Mouse (Mus musculus) adrenal gland, postnatal 4 days (tissue): ENCODE results near the gene Itgb2l. TPM values are rescaled to one million over a fixed set of nuclear protein-coding genes. Genes with fewer than 3 reads are reported as not detected.
"Not testable (repeated sequence)": the region's sequence is repeated elsewhere in the genome, so short reads cannot be mapped to it uniquely, and the experiment has no call there.

ENCODE experiments used
- DNase-seq, 2 experiments: peaks; one replicate each; pipeline ENCODE4 v3.0.0; 2021 to 2022; ENCODE audit warnings: low spot score in 2 of 2, mixed read lengths in 2 of 2
- long read RNA-seq, 2 experiments: library from polyadenylated mRNA; stranded (forward); transcript quantifications; one replicate each; pipeline ENCODE4 v2.0.0; 2021
- total RNA-seq, 2 experiments: library from RNA; stranded (reverse); gene quantifications; 2 replicates each; pipeline ENCODE4 v1.2.3; 2021

Itgb2l gene
- 1 to 10 TPM; 1.0 to 2.2 TPM for total RNA-seq
- long read RNA-seq, experiment 1, partial matches to known transcripts, result 1 of 3 reads
- long read RNA-seq, experiment 1, other reads (novel, unspliced or antisense), result 1 of 3 reads
- long read RNA-seq, experiment 2, partial matches to known transcripts, result 0 of 1 reads
- long read RNA-seq, experiment 2, other reads (novel, unspliced or antisense), result 0 of 1 reads

GRCm38 (mm10) chr16:96443468-96443867, at the start of gene Itgb2l:
Gene Itgb2l, minus strand, starts transcription at chr16:96443619.
- DNase-seq, result no peak

GRCm38 (mm10) chr16:96491530-96491929, 48.1 kb upstream of the Itgb2l start:
- DNase-seq, result no peak

- DNase-seq, result no peak
Measured at GRCm38 (mm10) chr16:96488038-96488437, 44.6 kb upstream of the Itgb2l start.

GRCm38 (mm10) chr16:96487007-96487684, 43.7 kb upstream of the Itgb2l start:
- DNase-seq, result no peak

- DNase-seq, result no peak
Measured at GRCm38 (mm10) chr16:96481791-96482190, 38.4 kb upstream of the Itgb2l start.

- DNase-seq, result no peak
Measured at GRCm38 (mm10) chr16:96474185-96474584, 30.8 kb upstream of the Itgb2l start.

GRCm38 (mm10) chr16:96472816-96473215, 29.4 kb upstream of the Itgb2l start:
- DNase-seq, result no peak

GRCm38 (mm10) chr16:96472361-96472760, 28.9 kb upstream of the Itgb2l start:
- no peak for DNase-seq

GRCm38 (mm10) chr16:96469640-96470039, 26.2 kb upstream of the Itgb2l start:
- no peak for DNase-seq

- DNase-seq, result no peak
Measured at GRCm38 (mm10) chr16:96468698-96469097, 25.3 kb upstream of the Itgb2l start.

GRCm38 (mm10) chr16:96468011-96468410, 24.6 kb upstream of the Itgb2l start:
- DNase-seq, result no peak

GRCm38 (mm10) chr16:96467445-96467844, 24.0 kb upstream of the Itgb2l start, which contains the start of gene Pcp4:
Gene Pcp4, plus strand, starts transcription at chr16:96467606.
- peak; percentile 27 to 48 for DNase-seq

- DNase-seq, result no peak
Measured at GRCm38 (mm10) chr16:96460788-96461187, 17.4 kb upstream of the Itgb2l start.

- DNase-seq, result no peak
Measured at GRCm38 (mm10) chr16:96459356-96459755, 15.9 kb upstream of the Itgb2l start.

- no peak for DNase-seq
Measured at GRCm38 (mm10) chr16:96457612-96458011, 14.2 kb upstream of the Itgb2l start.

GRCm38 (mm10) chr16:96454086-96454485, 10.7 kb upstream of the Itgb2l start:
- DNase-seq, result no peak

GRCm38 (mm10) chr16:96450871-96451270, 7.5 kb upstream of the Itgb2l start:
- DNase-seq, result not testable (repeated sequence)

GRCm38 (mm10) chr16:96441826-96442225, 1.6 kb downstream of the Itgb2l start:
- DNase-seq, result no peak

GRCm38 (mm10) chr16:96440871-96441270, 2.5 kb downstream of the Itgb2l start:
- DNase-seq, result no peak

- DNase-seq, result no peak
Measured at GRCm38 (mm10) chr16:96439682-96440081, 3.7 kb downstream of the Itgb2l start.

GRCm38 (mm10) chr16:96438946-96439345, 4.5 kb downstream of the Itgb2l start:
- no peak for DNase-seq

GRCm38 (mm10) chr16:96434024-96434785, 9.2 kb downstream of the Itgb2l start:
- no peak for DNase-seq
